Mouse (Mus musculus) limb, embryonic 12.5 days (tissue): Measurements from ENCODE around the gene Polr3e. TPM values are rescaled to one million over a fixed set of nuclear protein-coding genes. Genes with fewer than 3 reads are reported as not detected.
"Not testable (repeated sequence)": the region's sequence is repeated elsewhere in the genome, so short reads cannot be mapped to it uniquely, and the experiment has no call there.

ENCODE experiments used
- ATAC-seq: fragments of 200-750 bp; cut with Nextera tagmentation; 2 replicates; pipeline ENCODE4 v1.8.0; 2017; ENCODE audit warnings: low read depth, moderate TSS enrichment; ENCODE audit not compliant: insufficient number of reproducible peaks, insufficient read depth, low FRiP score, low TSS enrichment
- H3K27ac ChIP-seq: fragments of 300-500 bp; sonication (generic); 2 replicates; pipeline ENCODE4 v1.5.1; 2016; ENCODE audit warnings: mild to moderate bottlenecking, moderate library complexity
- H3K27me3 ChIP-seq: fragments of 300-500 bp; sonication (generic); 2 replicates; pipeline ENCODE4 v1.6.1; 2016; ENCODE audit warnings: mild to moderate bottlenecking, moderate library complexity
- H3K36me3 ChIP-seq: fragments of 300-500 bp; sonication (generic); 2 replicates; pipeline ENCODE4 v1.6.1; 2016; ENCODE audit warnings: mild to moderate bottlenecking, moderate library complexity
- H3K4me1 ChIP-seq: fragments of 300-500 bp; sonication (generic); replicated peaks from 2 replicates; pipeline ENCODE4 v1.6.1; 2016
- H3K4me2 ChIP-seq: fragments of 300-500 bp; sonication (generic); 2 replicates; pipeline ENCODE4 v1.6.1; 2016; ENCODE audit warnings: mild to moderate bottlenecking, moderate library complexity
- H3K4me3 ChIP-seq: fragments of 300-500 bp; sonication (generic); replicated peaks from 2 replicates; pipeline ENCODE4 v1.5.1; 2016; ENCODE audit warnings: mild to moderate bottlenecking
- H3K9ac ChIP-seq: fragments of 300-500 bp; sonication (generic); replicated peaks from 2 replicates; pipeline ENCODE4 v1.6.1; 2016; ENCODE audit warnings: mild to moderate bottlenecking, moderate library complexity
- H3K9me3 ChIP-seq: fragments of 300-500 bp; sonication (generic); 2 replicates; pipeline ENCODE4 v1.6.1; 2016; ENCODE audit warnings: mild to moderate bottlenecking, moderate library complexity
- WGBS: fragments of 180-500 bp; shearing (Covaris S2); methylation state at CpG from one replicate; pipeline ENCODE4 v1.1.7; 2016; 5-methylcytosine and 5-hydroxymethylcytosine counted together
- polyA plus RNA-seq: library from polyadenylated mRNA; unstranded; fragments of >200 nt; fragmentation: Nextera tagmentation; extraction: Ambion mirVana; gene quantifications from 2 replicates; pipeline ENCODE4 v1.2.1, GENCODE M21; 2016

The Polr3e gene
- polyA plus RNA-seq, 1 experiment from 2014 or later, result 45.0 TPM

DNA sequence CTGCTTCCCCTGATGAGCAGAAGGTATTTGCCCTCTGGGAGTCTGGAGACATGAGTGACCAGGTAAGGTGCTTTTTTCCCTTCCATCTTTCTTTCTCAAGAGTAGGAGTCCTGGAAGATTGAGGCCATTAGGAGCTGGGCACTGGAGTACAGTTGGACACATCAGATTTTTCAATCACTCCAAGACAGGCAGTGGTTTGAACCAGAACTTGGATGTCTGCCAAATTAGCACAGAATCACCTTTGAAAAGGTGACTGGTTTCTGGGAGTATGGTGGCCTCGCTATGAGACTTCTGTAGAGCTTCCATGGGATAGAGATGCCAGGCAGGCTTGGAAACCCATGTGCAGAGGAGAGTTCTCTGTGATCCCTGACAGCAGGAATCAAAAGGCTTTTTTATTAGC, 25.0 kb downstream of the Polr3e start:
- Histone ChIP-seq H3K4me2 (no peak overlapping the region), H3K9ac (no peak overlapping the region), H3K4me3 (no peak overlapping the region), H3K27ac (no peak overlapping the region), H3K9me3 (no peaks in the 10 kb centered on the region), H3K4me1 (no peaks in the 10 kb centered on the region), H3K36me3 (peaks cover 78% of the 10 kb centered on the region), H3K27me3 (no peaks in the 10 kb centered on the region)
- 74% methylated on average over 1 of the region's 1 CpGs for WGBS
- no peak for ATAC-seq

GRCm38 (mm10) chr7:120943936-120944509, 26.5 kb downstream of the Polr3e start:
- no peak overlapping the region for H3K4me2 ChIP-seq
- no peak for ATAC-seq
- no peaks in the 10 kb centered on the region for H3K4me1 ChIP-seq
- H3K27ac ChIP-seq, result no peak overlapping the region
- WGBS, result 63% methylated on average over 8 of the region's 8 CpGs
- H3K9ac ChIP-seq, result no peak overlapping the region
- peaks cover 76% of the 10 kb centered on the region for H3K36me3 ChIP-seq
- no peak overlapping the region for H3K4me3 ChIP-seq
- no peaks in the 10 kb centered on the region for H3K9me3 ChIP-seq
- H3K27me3 ChIP-seq, result no peaks in the 10 kb centered on the region

DNA sequence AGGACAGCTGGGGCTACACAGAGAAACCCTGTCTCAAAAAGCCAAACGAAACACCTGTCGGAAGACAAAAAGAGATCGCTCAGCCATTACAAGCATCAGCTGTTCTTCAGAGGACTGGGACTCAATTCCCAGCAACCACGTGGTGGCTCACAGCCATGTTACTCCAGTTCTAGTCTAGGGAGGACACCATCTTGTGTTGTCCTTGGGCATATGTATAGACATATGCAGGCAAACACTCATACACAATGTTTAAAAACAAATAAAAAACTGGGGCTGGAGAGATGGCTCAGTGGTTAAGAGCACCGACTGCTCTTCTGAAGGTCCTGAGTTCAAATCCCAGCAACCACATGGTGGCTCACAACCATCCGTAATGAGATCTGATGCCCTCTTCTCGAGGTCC, 36.0 kb downstream of the Polr3e start:
- H3K36me3 ChIP-seq, result peaks cover 51% of the 10 kb centered on the region
- not testable (repeated sequence) for H3K4me2 ChIP-seq, ATAC-seq, H3K27ac ChIP-seq, H3K9me3 ChIP-seq, H3K4me1 ChIP-seq, H3K9ac ChIP-seq, H3K27me3 ChIP-seq, H3K4me3 ChIP-seq
- WGBS, result 89% methylated on average over 7 of the region's 7 CpGs

DNA sequence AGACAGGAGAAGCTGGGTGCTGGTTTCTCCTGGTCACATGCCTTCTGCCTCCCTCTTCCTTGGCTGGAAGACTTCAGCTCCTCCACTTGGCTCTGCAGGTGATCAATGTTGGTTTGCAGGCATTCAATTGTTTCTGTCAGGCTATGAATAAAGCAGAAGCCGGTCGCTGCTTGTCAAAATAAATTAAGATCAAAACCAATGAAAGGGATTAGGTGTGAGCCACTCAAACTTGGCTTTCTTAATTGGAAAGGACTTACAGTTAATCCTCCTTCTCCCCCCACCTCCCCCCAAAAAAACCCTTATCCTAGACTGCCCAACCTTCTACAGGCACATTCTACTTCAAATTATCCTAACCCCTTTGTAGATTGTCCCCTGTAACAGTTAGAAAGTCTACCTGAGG, 42.6 kb downstream of the Polr3e start:
- H3K27me3 ChIP-seq, result no peaks in the 10 kb centered on the region
- no peak overlapping the region for H3K9ac ChIP-seq
- no peak overlapping the region for H3K27ac ChIP-seq
- H3K4me3 ChIP-seq, result no peak overlapping the region
- H3K4me1 ChIP-seq, result no peaks in the 10 kb centered on the region
- H3K36me3 ChIP-seq, result peaks cover 56% of the 10 kb centered on the region
- H3K9me3 ChIP-seq, result no peaks in the 10 kb centered on the region
- H3K4me2 ChIP-seq, result no peak overlapping the region
- no peak for ATAC-seq
- WGBS, result 84% methylated on average over 2 of the region's 2 CpGs

GRCm38 (mm10) chr7:120960601-120961000, 43.1 kb downstream of the Polr3e start:
- Histone ChIP-seq H3K4me1 (no peaks in the 10 kb centered on the region), H3K36me3 (peaks cover 56% of the 10 kb centered on the region), H3K27me3 (no peaks in the 10 kb centered on the region), H3K27ac (no peak overlapping the region), H3K9ac (no peak overlapping the region), H3K4me2 (no peak overlapping the region), H3K4me3 (no peak overlapping the region), H3K9me3 (no peaks in the 10 kb centered on the region)
- WGBS, result 83% methylated on average over 6 of the region's 6 CpGs
- no peak for ATAC-seq

DNA sequence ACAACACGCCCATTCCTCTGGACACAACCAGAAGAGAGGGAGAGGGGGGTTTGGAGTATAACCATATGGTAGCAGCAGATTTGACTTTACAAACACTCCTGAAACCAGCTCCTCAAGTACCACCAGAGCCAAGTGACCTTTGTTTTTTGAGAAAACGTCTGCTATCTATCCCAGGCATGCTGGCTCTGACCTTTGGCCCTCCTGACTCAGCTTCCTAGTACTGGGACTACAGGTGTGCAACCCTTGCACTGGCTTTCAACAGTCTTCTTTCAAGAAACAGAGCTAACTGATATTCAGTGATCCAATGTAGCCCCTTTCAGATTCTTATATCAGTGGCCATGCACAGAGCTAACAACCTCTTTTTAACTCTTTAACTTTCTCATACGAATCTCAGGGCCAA, 44.3 kb downstream of the Polr3e start:
- H3K4me3 ChIP-seq, result no peak overlapping the region
- no peaks in the 10 kb centered on the region for H3K9me3 ChIP-seq
- ATAC-seq, result no peak
- no peak overlapping the region for H3K9ac ChIP-seq
- H3K36me3 ChIP-seq, result peaks cover 43% of the 10 kb centered on the region
- no peaks in the 10 kb centered on the region for H3K4me1 ChIP-seq
- no peak overlapping the region for H3K27ac ChIP-seq
- H3K27me3 ChIP-seq, result no peaks in the 10 kb centered on the region
- no peak overlapping the region for H3K4me2 ChIP-seq
- 67% methylated on average over 3 of the region's 3 CpGs for WGBS

- H3K4me3 ChIP-seq, result no peak overlapping the region
- ATAC-seq, result no peak
- H3K36me3 ChIP-seq, result peaks cover 42% of the 10 kb centered on the region
- no peaks in the 10 kb centered on the region for H3K9me3 ChIP-seq
- H3K9ac ChIP-seq, result no peak overlapping the region
- no peaks in the 10 kb centered on the region for H3K4me1 ChIP-seq
- H3K27me3 ChIP-seq, result no peaks in the 10 kb centered on the region
- no peak overlapping the region for H3K27ac ChIP-seq
- H3K4me2 ChIP-seq, result no peak overlapping the region
- 92% methylated on average over 5 of the region's 5 CpGs for WGBS
These were observed 45.6 kb downstream of the Polr3e start for GRCm38 (mm10) chr7:120963126-120963525.

GRCm38 (mm10) chr7:120969221-120969620, 51.7 kb downstream of the Polr3e start:
- H3K9me3 ChIP-seq, result no peaks in the 10 kb centered on the region
- 88% methylated on average over 7 of the region's 7 CpGs for WGBS
- H3K4me1 ChIP-seq, result no peaks in the 10 kb centered on the region
- H3K4me2 ChIP-seq, result no peak overlapping the region
- H3K9ac ChIP-seq, result no peak overlapping the region
- no peaks in the 10 kb centered on the region for H3K27me3 ChIP-seq
- H3K27ac ChIP-seq, result no peak overlapping the region
- H3K4me3 ChIP-seq, result no peak overlapping the region
- no peak for ATAC-seq
- H3K36me3 ChIP-seq, result peaks cover 17% of the 10 kb centered on the region

GRCm38 (mm10) chr7:120970112-120970511, 52.6 kb downstream of the Polr3e start:
- 90% methylated on average over 5 of the region's 5 CpGs for WGBS
- Histone ChIP-seq H3K27me3 (no peaks in the 10 kb centered on the region), H3K4me3 (no peak overlapping the region), H3K4me1 (no peaks in the 10 kb centered on the region; the same call in 1 of the 2 replicates), H3K4me2 (no peak overlapping the region), H3K27ac (no peak overlapping the region), H3K9ac (no peak overlapping the region), H3K36me3 (peaks cover 17% of the 10 kb centered on the region), H3K9me3 (no peaks in the 10 kb centered on the region)
- ATAC-seq, result no peak

GRCm38 (mm10) chr7:120972471-120972870, 54.9 kb downstream of the Polr3e start:
- H3K4me1 ChIP-seq, H3K9ac ChIP-seq, H3K9me3 ChIP-seq, H3K27ac ChIP-seq, H3K27me3 ChIP-seq, H3K4me3 ChIP-seq, H3K4me2 ChIP-seq, ATAC-seq: not testable (repeated sequence)
- WGBS, result 79% methylated on average over 2 of the region's 2 CpGs
- H3K36me3 ChIP-seq, result peaks cover 12% of the 10 kb centered on the region

DNA sequence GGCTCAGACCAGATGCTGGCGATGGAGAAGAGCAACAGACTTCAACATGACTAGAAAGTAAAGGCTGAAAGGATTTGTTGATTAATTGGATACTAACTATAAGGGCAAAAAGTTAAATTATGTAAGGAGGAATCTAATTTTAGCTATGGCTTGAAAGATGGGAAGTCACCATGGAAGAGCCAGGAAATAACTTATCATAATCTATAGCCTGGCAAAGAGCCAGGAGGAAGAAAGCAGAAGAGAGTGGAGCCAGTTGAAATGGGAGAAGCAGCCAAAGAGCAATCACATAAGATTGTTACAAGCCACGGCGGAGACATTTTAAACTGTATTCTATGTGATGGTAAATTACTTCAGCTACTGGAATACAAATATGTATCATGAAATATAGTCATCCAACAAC, 56.5 kb downstream of the Polr3e start:
- Histone ChIP-seq H3K27me3 (no peaks in the 10 kb centered on the region), H3K4me3 (no peak overlapping the region), H3K4me2 (no peak overlapping the region), H3K9ac (no peak overlapping the region), H3K27ac (no peak overlapping the region), H3K9me3 (no peaks in the 10 kb centered on the region), H3K36me3 (peaks cover 4% of the 10 kb centered on the region), H3K4me1 (peaks cover 8% of the 10 kb centered on the region; the same call in 1 of the 2 replicates)
- no peak for ATAC-seq
- WGBS, result 92% methylated on average over 3 of the region's 3 CpGs

GRCm38 (mm10) chr7:120977063-120977462, 59.5 kb downstream of the Polr3e start:
- H3K9me3 ChIP-seq, result no peaks in the 10 kb centered on the region
- 47% methylated on average over 7 of the region's 7 CpGs for WGBS

More at GRCm38 (mm10) chr7:120977063-120977462, 59.5 kb downstream of the Polr3e start:
- Histone ChIP-seq H3K9ac (no peak overlapping the region), H3K27ac (no peak overlapping the region; the same call in 1 of the 2 replicates), H3K4me3 (no peak overlapping the region), H3K27me3 (no peaks in the 10 kb centered on the region), H3K4me2 (no peak overlapping the region), H3K36me3 (no peaks in the 10 kb centered on the region), H3K4me1 (peaks cover 12% of the 10 kb centered on the region)
- ATAC-seq, result no peak
